Mouse (Mus musculus) skeletal muscle tissue, adult 2 months (tissue): ENCODE measurements around the gene Orc2.
A peak's percentile ranks its signal among the peaks of the same experiment; 100 is the strongest.

Source experiments
- DNase-seq: peaks from one replicate; pipeline ENCODE4 v3.0.0-alpha.2; 2012; ENCODE audit warnings: low read depth, low spot score

The Orc2 gene

GRCm38 (mm10) chr1:58423371-58424248, 81.3 kb downstream of the Orc2 start, which contains the start of gene Clk1:
Gene Clk1, minus strand, starts transcription at chr1:58424066.
- DNase-seq = peak; percentile 98

GRCm38 (mm10) chr1:58422879-58423278, 82.0 kb downstream of the Orc2 start:
- peak; percentile 67 for DNase-seq

- no peak for DNase-seq
These were observed 83.9 kb downstream of the Orc2 start for GRCm38 (mm10) chr1:58420961-58421360.

GRCm38 (mm10) chr1:58420032-58420431, 84.9 kb downstream of the Orc2 start:
- no peak for DNase-seq

- no peak for DNase-seq
These were observed 88.9 kb downstream of the Orc2 start for GRCm38 (mm10) chr1:58416048-58416447.

GRCm38 (mm10) chr1:58415442-58415841, 89.5 kb downstream of the Orc2 start:
- DNase-seq = no peak
